Mouse (Mus musculus) forebrain, postnatal 0 days (tissue): ENCODE results near the gene Cdx2. TPM values are rescaled to one million over a fixed set of nuclear protein-coding genes. Genes with fewer than 3 reads are reported as not detected.

Experiments used
- ATAC-seq: fragments of 200-750 bp; cut with Nextera tagmentation; 2 replicates; pipeline ENCODE4 v1.8.0; 2017; ENCODE audit warnings: mild to moderate bottlenecking, moderate library complexity
- DNase-seq: peaks from one replicate; pipeline ENCODE4 v3.0.0-alpha.2; 2015
- H3K27ac ChIP-seq: fragments of 300-500 bp; sonication (generic); 2 replicates; pipeline ENCODE4 v1.5.1; 2014; ENCODE audit warnings: low read depth, mild to moderate bottlenecking, antibody characterized with exemption, low read length, moderate library complexity, mixed read lengths
- H3K27me3 ChIP-seq: fragments of 300-500 bp; sonication (generic); 2 replicates; pipeline ENCODE4 v1.6.1; 2014; ENCODE audit warnings: mild to moderate bottlenecking, low read length, mixed read lengths; ENCODE audit not compliant: insufficient read depth
- H3K36me3 ChIP-seq: fragments of 300-500 bp; sonication (generic); 2 replicates; pipeline ENCODE4 v1.6.1; 2014; ENCODE audit warnings: mild to moderate bottlenecking, moderate library complexity; ENCODE audit not compliant: insufficient read depth
- H3K4me1 ChIP-seq: fragments of 300-500 bp; sonication (generic); 2 replicates; pipeline ENCODE4 v1.6.1; 2014; ENCODE audit warnings: antibody characterized with exemption; ENCODE audit not compliant: insufficient read depth
- H3K4me2 ChIP-seq: fragments of 300-500 bp; sonication (generic); 2 replicates; pipeline ENCODE4 v1.6.1; 2014; ENCODE audit warnings: low read depth, mild to moderate bottlenecking, moderate library complexity
- H3K4me3 ChIP-seq: fragments of 300-500 bp; sonication (generic); 2 replicates; pipeline ENCODE4 v1.5.1; 2014; ENCODE audit warnings: low read depth, low read length, mixed read lengths
- H3K9ac ChIP-seq: fragments of 300-500 bp; sonication (generic); 2 replicates; pipeline ENCODE4 v1.6.1; 2014; ENCODE audit warnings: mild to moderate bottlenecking
- H3K9me3 ChIP-seq: fragments of 300-500 bp; sonication (generic); 2 replicates; pipeline ENCODE4 v1.6.1; 2016; ENCODE audit warnings: low read length
- CTCF ChIP-seq: sonication (generic); IDR thresholded peaks from 2 replicates; pipeline ENCODE4 v1.5.1; 2016; ENCODE audit warnings: antibody characterized with exemption, control low read depth, low read depth
- WGBS: fragments of 180-500 bp; shearing (Covaris S2); extraction: QIAGEN DNeasy Blood & Tissue Kit; methylation state at CpG from one replicate; pipeline ENCODE4 v1.1.7; 2014; 5-methylcytosine and 5-hydroxymethylcytosine counted together
- polyA plus RNA-seq: library from polyadenylated mRNA; unstranded; fragments of >200 nt; fragmentation: Nextera tagmentation; extraction: Ambion mirVana; gene quantifications from 2 replicates; pipeline ENCODE4 v1.2.1, GENCODE M21; 2015
- total RNA-seq: library from RNA; depleted of rRNA; stranded (reverse); fragments of >200 nt; gene quantifications from 2 replicates; pipeline ENCODE4 v1.2.3, GENCODE M21; 2014

Gene Cdx2
- total and polyA plus RNA-seq, 2 experiments from 2014 or later = not detected

GRCm38 (mm10) chr5:147308451-147308850 is 1.4 kb upstream of the Cdx2 start:
- Histone ChIP-seq H3K4me3 (no peak overlapping the region), H3K36me3 (no peaks in the 10 kb centered on the region), H3K27ac (no peak overlapping the region), H3K27me3 (peaks cover 96% of the 10 kb centered on the region), H3K4me1 (no peaks in the 10 kb centered on the region), H3K9me3 (no peaks in the 10 kb centered on the region), H3K9ac (no peak overlapping the region), H3K4me2 (no peak overlapping the region)
- no peak for TF ChIP-seq CTCF
- WGBS = 5% methylated on average over 9 of the region's 9 CpGs
- DNase-seq = no peak
- no peak for ATAC-seq

- Histone ChIP-seq H3K4me3 (no peak overlapping the region), H3K9me3 (no peaks in the 10 kb centered on the region), H3K9ac (no peak overlapping the region), H3K27me3 (peaks cover 96% of the 10 kb centered on the region), H3K4me2 (no peak overlapping the region), H3K27ac (no peak overlapping the region), H3K36me3 (no peaks in the 10 kb centered on the region), H3K4me1 (no peaks in the 10 kb centered on the region)
- no peak for ATAC-seq
- DNase-seq = no peak
- WGBS = 1% methylated on average over 12 of the region's 12 CpGs
- no peak for TF ChIP-seq CTCF
Observed at GRCm38 (mm10) chr5:147307398-147307785, 322 bp upstream of the Cdx2 start.

GRCm38 (mm10) chr5:147305856-147306637 is 1.0 kb downstream of the Cdx2 start:
- TF ChIP-seq CTCF = no peak
- Histone ChIP-seq H3K9me3 (no peaks in the 10 kb centered on the region), H3K4me1 (no peaks in the 10 kb centered on the region), H3K4me3 (no peak overlapping the region), H3K27ac (no peak overlapping the region), H3K36me3 (no peaks in the 10 kb centered on the region), H3K9ac (no peak overlapping the region), H3K27me3 (peaks cover 94% of the 10 kb centered on the region), H3K4me2 (no peak overlapping the region)
- ATAC-seq (no peak), DNase-seq (no peak)
- 1% methylated on average over 54 of the region's 58 CpGs for WGBS

- no peak for DNase-seq
- H3K9ac ChIP-seq = no peak overlapping the region
- H3K27ac ChIP-seq = no peak overlapping the region
- WGBS = 2% methylated on average over 16 of the region's 16 CpGs
- H3K27me3 ChIP-seq = peaks cover 94% of the 10 kb centered on the region
- H3K36me3 ChIP-seq = no peaks in the 10 kb centered on the region
- ATAC-seq = no peak
- H3K4me1 ChIP-seq = no peaks in the 10 kb centered on the region
- H3K4me3 ChIP-seq = no peak overlapping the region
- no peak for TF ChIP-seq CTCF
- H3K4me2 ChIP-seq = no peak overlapping the region
- H3K9me3 ChIP-seq = no peaks in the 10 kb centered on the region
Observed at GRCm38 (mm10) chr5:147305166-147305565, 1.9 kb downstream of the Cdx2 start.

GRCm38 (mm10) chr5:147304276-147305155 is 2.6 kb downstream of the Cdx2 start:
- no peak overlapping the region for H3K9ac ChIP-seq
- no peak overlapping the region for H3K27ac ChIP-seq
- H3K4me3 ChIP-seq = no peak overlapping the region
- TF ChIP-seq CTCF = no peak
- no peaks in the 10 kb centered on the region for H3K36me3 ChIP-seq
- H3K27me3 ChIP-seq = peaks cover 94% of the 10 kb centered on the region
- H3K4me2 ChIP-seq = no peak overlapping the region
- 0 out of 2 replicates have a peak, but pooled peaks cover under 1% of the 10 kb centered on the region for H3K4me1 ChIP-seq
- DNase-seq = no peak
- WGBS = under 1% methylated on average over 54 of the region's 54 CpGs
- ATAC-seq = no peak
- no peaks in the 10 kb centered on the region for H3K9me3 ChIP-seq

GRCm38 (mm10) chr5:147302746-147303400 is 4.2 kb downstream of the Cdx2 start:
- H3K36me3 ChIP-seq = no peaks in the 10 kb centered on the region
- H3K4me3 ChIP-seq = no peak overlapping the region
- no peak for DNase-seq
- H3K9ac ChIP-seq = no peak overlapping the region
- H3K4me1 ChIP-seq = 0 out of 2 replicates have a peak, but pooled peaks cover 3% of the 10 kb centered on the region
- H3K9me3 ChIP-seq = no peaks in the 10 kb centered on the region
- TF ChIP-seq CTCF = no peak
- H3K4me2 ChIP-seq = no peak overlapping the region
- H3K27me3 ChIP-seq = peaks cover 94% of the 10 kb centered on the region
- WGBS = 5% methylated on average over 13 of the region's 13 CpGs
- ATAC-seq = no peak
- H3K27ac ChIP-seq = no peak overlapping the region

GRCm38 (mm10) chr5:147302141-147302540 is 4.9 kb downstream of the Cdx2 start:
- Histone ChIP-seq H3K9ac (no peak overlapping the region), H3K9me3 (no peaks in the 10 kb centered on the region), H3K27ac (no peak overlapping the region), H3K27me3 (peaks cover 92% of the 10 kb centered on the region), H3K4me2 (no peak overlapping the region), H3K36me3 (no peaks in the 10 kb centered on the region), H3K4me3 (no peak overlapping the region), H3K4me1 (0 out of 2 replicates have a peak, but pooled peaks cover 3% of the 10 kb centered on the region)
- DNase-seq = no peak
- 3% methylated on average over 8 of the region's 8 CpGs for WGBS
- TF ChIP-seq CTCF = no peak
- no peak for ATAC-seq
